Mouse (Mus musculus): ENCODE measurements around the gene BC067074. TPM values are rescaled to one million over a fixed set of nuclear protein-coding genes. Genes with fewer than 3 reads are reported as not detected.

BC067074 gene
- polyA plus RNA-seq, 1 experiment from 2014 or later = 3.1 TPM

DNA sequence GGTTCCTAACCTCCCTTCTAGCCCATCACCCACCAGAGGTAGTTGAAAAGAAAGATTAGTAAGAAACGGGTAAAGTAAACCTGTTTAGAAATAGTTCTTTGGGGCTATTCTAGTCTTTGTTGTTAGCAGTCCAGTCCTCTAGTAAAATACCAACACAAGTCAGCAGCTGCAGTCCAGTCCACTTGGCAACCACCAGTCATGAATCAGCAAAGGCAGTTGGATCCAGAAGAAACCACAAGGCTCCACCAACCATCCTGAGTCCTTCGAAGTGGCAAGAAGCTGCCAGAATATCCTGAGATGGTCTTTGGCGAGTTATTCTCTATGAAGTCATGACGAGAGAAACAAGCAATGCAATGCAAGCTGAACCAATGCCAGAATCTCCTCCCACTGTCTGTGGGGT lies 124.0 kb downstream of the BC067074 start:
- no peak for ATAC-seq (ENCODE audit: extremely low read depth, insufficient number of reproducible peaks, low FRiP score, low TSS enrichment)
- H3K4me2 ChIP-seq = no peak overlapping the region
- 84% methylated on average over 4 of the region's 4 CpGs for WGBS
- H3K9ac ChIP-seq = no peak overlapping the region
- H3K27me3 ChIP-seq (replicated peaks) = no peaks in the 10 kb centered on the region
- H3K4me1 ChIP-seq = peaks cover 21% of the 10 kb centered on the region; the same call in 1 of the 2 replicates
- no peaks in the 10 kb centered on the region for H3K36me3 ChIP-seq
- H3K9me3 ChIP-seq = no peaks in the 10 kb centered on the region
- H3K4me3 ChIP-seq = no peak overlapping the region
- no peak overlapping the region for H3K27ac ChIP-seq (replicated peaks)

DNA sequence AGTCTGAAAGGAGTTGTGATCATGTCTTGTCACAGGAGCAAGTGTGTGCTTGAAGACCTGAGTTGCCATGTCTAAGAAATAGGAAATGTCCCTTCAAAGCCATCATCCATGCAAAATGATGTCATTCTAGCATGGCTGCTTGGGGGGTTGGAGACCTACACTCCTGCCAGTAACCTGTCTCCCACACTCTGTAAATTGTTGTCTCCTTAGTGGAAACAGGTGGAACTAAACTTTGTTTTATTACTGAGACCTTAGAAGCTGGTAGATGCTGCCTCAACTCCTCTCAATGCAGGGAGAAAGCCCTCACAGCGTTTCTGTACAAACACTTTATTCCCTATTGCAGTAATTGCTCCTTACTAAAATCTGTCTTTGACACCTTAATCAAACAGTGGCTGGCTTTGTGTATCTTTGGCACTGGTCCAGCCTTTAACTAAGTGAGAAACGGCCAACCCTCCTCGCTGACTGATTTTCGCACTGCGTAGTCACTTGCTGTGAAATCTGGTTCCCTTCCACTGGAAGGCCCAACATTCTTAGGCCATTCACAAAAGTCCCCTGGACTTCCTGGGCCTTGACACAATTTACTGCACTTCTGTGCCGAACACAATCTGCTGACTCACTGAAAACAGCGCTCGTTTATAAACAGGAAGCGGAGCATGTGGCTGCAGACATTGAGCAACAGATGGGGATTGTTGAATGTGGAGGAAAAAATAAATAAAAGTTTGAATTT lies 125.0 kb downstream of the BC067074 start:
- H3K4me1 ChIP-seq = peaks cover 21% of the 10 kb centered on the region; the same call in 1 of the 2 replicates
- H3K9ac ChIP-seq = no peak overlapping the region
- ATAC-seq (ENCODE audit: extremely low read depth, insufficient number of reproducible peaks, low FRiP score, low TSS enrichment) = no peak
- H3K27ac ChIP-seq (replicated peaks) = peak overlapping the region; percentile 20; the same call in 1 of the 2 replicates
- no peaks in the 10 kb centered on the region for H3K27me3 ChIP-seq (replicated peaks)
- no peaks in the 10 kb centered on the region for H3K36me3 ChIP-seq
- no peak overlapping the region for H3K4me3 ChIP-seq
- H3K4me2 ChIP-seq = no peak overlapping the region; the same call in 1 of the 2 replicates
- H3K9me3 ChIP-seq = no peaks in the 10 kb centered on the region
- WGBS = 42% methylated on average over 9 of the region's 9 CpGs

DNA sequence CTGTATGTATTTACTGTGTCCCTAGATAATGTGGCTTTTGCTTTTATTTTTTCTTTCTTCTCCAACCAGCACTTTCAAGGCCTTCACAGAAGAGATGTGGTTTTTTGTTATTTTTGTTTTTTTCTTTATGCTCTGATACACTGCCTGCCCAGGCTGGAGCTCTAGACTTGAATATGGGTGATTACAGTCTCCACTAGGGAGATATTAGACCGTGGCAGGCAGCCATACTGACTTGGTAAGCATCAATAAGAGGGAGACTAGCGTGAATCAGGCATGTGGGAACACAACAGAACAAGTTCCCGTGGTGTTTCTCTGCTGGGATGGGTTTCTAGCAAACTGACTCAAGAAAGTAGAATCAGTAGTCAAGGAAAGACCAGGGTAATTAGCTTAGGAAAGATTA lies 125.7 kb downstream of the BC067074 start:
- Histone ChIP-seq H3K9me3 (no peaks in the 10 kb centered on the region), H3K27me3 (replicated peaks) (no peaks in the 10 kb centered on the region), H3K4me2 (no peak overlapping the region), H3K27ac (replicated peaks) (no peak overlapping the region), H3K4me3 (no peak overlapping the region), H3K36me3 (no peaks in the 10 kb centered on the region), H3K4me1 (peaks cover 21% of the 10 kb centered on the region; the same call in 1 of the 2 replicates), H3K9ac (no peak overlapping the region)
- WGBS = 67% methylated on average over 3 of the region's 3 CpGs
- ATAC-seq (ENCODE audit: extremely low read depth, insufficient number of reproducible peaks, low FRiP score, low TSS enrichment) = no peak

DNA sequence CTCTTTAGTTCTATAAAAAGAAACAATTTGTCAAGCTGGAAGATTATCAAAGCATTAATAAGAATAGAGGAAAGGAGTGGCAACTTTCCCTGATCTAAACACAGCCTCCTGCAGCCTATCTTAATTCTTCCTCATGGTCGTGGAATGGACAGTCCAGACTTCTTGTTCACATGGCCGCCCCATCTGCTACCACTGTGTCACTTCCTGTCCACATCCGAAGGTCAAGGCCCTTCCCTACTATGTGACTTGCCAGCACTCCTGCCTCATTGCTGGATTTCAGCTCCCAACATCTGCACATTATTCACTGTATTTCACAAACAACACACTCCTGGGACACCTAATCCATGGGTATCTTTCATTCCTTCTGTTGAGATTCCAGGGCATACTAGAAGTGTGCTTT lies 128.5 kb downstream of the BC067074 start:
- no peak overlapping the region for H3K9ac ChIP-seq
- ATAC-seq (ENCODE audit: extremely low read depth, insufficient number of reproducible peaks, low FRiP score, low TSS enrichment) = no peak
- WGBS = 65% methylated on average over 3 of the region's 3 CpGs

DNA sequence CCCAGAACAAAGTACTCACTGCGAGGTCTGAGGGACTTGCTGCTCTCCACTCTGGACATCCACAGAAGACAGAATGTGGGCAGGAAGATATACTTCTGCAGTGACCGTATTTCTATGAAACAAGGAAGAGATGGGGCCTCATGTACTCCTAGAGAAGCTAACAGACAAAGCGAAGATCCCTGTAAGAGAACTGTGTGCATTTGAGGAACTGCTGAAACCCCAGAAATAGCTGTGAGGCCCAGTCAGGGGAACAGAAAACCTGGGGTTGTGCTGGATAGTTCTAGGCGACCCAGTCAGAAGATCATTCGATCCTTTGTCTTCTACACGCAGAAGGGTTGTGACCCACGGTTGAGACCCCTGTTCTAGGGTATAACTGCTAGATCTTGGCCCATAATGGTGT lies 130.9 kb downstream of the BC067074 start:
- ATAC-seq (ENCODE audit: extremely low read depth, insufficient number of reproducible peaks, low FRiP score, low TSS enrichment) = no peak
- Histone ChIP-seq H3K27me3 (replicated peaks) (no peaks in the 10 kb centered on the region), H3K36me3 (no peaks in the 10 kb centered on the region), H3K27ac (replicated peaks) (no peak overlapping the region), H3K4me3 (no peak overlapping the region), H3K4me2 (no peak overlapping the region), H3K9me3 (no peaks in the 10 kb centered on the region), H3K4me1 (0 out of 2 replicates have a peak, but pooled peaks cover 10% of the 10 kb centered on the region), H3K9ac (no peak overlapping the region)
- 77% methylated on average over 7 of the region's 7 CpGs for WGBS

More for the DNA sequence above, 128.5 kb downstream of the BC067074 start:
- peaks cover 13% of the 10 kb centered on the region; the same call in 1 of the 2 replicates for H3K4me1 ChIP-seq
- no peak overlapping the region for H3K27ac ChIP-seq (replicated peaks)
- H3K27me3 ChIP-seq (replicated peaks) = no peaks in the 10 kb centered on the region
- H3K36me3 ChIP-seq = no peaks in the 10 kb centered on the region
- H3K4me2 ChIP-seq = no peak overlapping the region
- H3K9me3 ChIP-seq = no peaks in the 10 kb centered on the region
- no peak overlapping the region for H3K4me3 ChIP-seq

DNA sequence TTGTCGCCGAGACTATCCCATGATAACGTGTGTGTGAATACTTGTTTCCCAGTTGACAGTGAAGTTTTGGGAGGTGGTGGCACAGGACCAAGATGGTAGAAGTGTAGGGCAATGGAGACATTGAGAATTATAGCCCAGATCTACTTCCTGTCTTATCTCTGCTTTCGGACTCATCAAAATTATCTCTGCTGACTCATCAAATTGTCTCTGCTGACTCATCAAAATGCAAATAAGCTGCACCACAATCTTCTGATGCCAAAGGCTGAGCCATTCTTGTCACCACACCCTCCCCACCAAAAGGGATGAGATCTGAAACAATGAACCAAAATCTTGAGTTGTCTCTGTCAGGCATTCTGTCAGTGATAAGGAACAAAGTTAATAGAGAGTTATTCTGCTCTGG lies 132.9 kb downstream of the BC067074 start:
- H3K27ac ChIP-seq (replicated peaks) = no peak overlapping the region
- no peak overlapping the region for H3K4me3 ChIP-seq
- peaks cover 3% of the 10 kb centered on the region; the same call in 1 of the 2 replicates for H3K9me3 ChIP-seq
- no peak overlapping the region for H3K4me2 ChIP-seq
- 0 out of 2 replicates have a peak, but pooled peaks cover 10% of the 10 kb centered on the region for H3K4me1 ChIP-seq
- H3K36me3 ChIP-seq = no peaks in the 10 kb centered on the region
- H3K27me3 ChIP-seq (replicated peaks) = no peaks in the 10 kb centered on the region
- 87% methylated on average over 4 of the region's 4 CpGs for WGBS
- no peak for ATAC-seq (ENCODE audit: extremely low read depth, insufficient number of reproducible peaks, low FRiP score, low TSS enrichment)
- no peak overlapping the region for H3K9ac ChIP-seq

Other genes starting within 250 kb of the BC067074 start
- gene Gpx8, start 246.7 kb upstream of the BC067074 start, polyA plus RNA-seq (2015; fragmentation: Nextera tagmentation; extraction: Ambion mirVana) = 134 and 143 TPM in 2 replicates
- 0.62 and 4.2 TPM in 2 replicates for gene Gzma, start 192.2 kb upstream of the BC067074 start, polyA plus RNA-seq (2015; fragmentation: Nextera tagmentation; extraction: Ambion mirVana)
- gene Esm1, start 83.5 kb upstream of the BC067074 start, polyA plus RNA-seq (2015; fragmentation: Nextera tagmentation; extraction: Ambion mirVana) = 1.4 and 1.5 TPM in 2 replicates
- gene Gzmk, start 67.3 kb upstream of the BC067074 start, polyA plus RNA-seq (2015; fragmentation: Nextera tagmentation; extraction: Ambion mirVana) = not detected in 2 replicates

Measured in heart, embryonic 13.5 days (tissue).